Mouse (Mus musculus): ENCODE data around the gene Jpt1.
"Not testable (repeated sequence)": the region's sequence is repeated elsewhere in the genome, so short reads cannot be mapped to it uniquely, and the experiment has no call there.

Jpt1 gene

GRCm38 (mm10) chr11:115514238-115514663, at the start of gene Jpt1:
Gene Jpt1, minus strand, starts transcription at chr11:115514387.
- peak; percentile 95 for DNase-seq (ENCODE audit: low read depth, low spot score)

- peak; percentile 33 for DNase-seq (ENCODE audit: low read depth, low spot score)
These were observed 49.2 kb upstream of the Jpt1 start for GRCm38 (mm10) chr11:115563406-115563805.

GRCm38 (mm10) chr11:115555717-115556116, 41.5 kb upstream of the Jpt1 start:
- no peak for DNase-seq (ENCODE audit: low read depth, low spot score)

GRCm38 (mm10) chr11:115552783-115553182, 38.6 kb upstream of the Jpt1 start:
- DNase-seq (ENCODE audit: low read depth, low spot score), result peak; percentile 54

- DNase-seq (ENCODE audit: low read depth, low spot score), result peak; percentile 38
These were observed 29.4 kb upstream of the Jpt1 start for GRCm38 (mm10) chr11:115543571-115543970.

GRCm38 (mm10) chr11:115538045-115538444, 23.9 kb upstream of the Jpt1 start:
- no peak for DNase-seq (ENCODE audit: low read depth, low spot score)

- peak; percentile 69 for DNase-seq (ENCODE audit: low read depth, low spot score)
These were observed 22.8 kb upstream of the Jpt1 start for GRCm38 (mm10) chr11:115536856-115537568.

- DNase-seq (ENCODE audit: low read depth, low spot score), result peak; percentile 91
These were observed 22.0 kb upstream of the Jpt1 start, which contains the start of gene Sumo2 for GRCm38 (mm10) chr11:115536038-115536681. Gene Sumo2, minus strand, starts transcription at chr11:115536276.

GRCm38 (mm10) chr11:115535401-115536037, 21.3 kb upstream of the Jpt1 start:
- peak; percentile 49 for DNase-seq (ENCODE audit: low read depth, low spot score)

- DNase-seq (ENCODE audit: low read depth, low spot score), result peak; percentile 38
These were observed 20.7 kb upstream of the Jpt1 start for GRCm38 (mm10) chr11:115534759-115535371.

- DNase-seq (ENCODE audit: low read depth, low spot score), result not testable (repeated sequence)
These were observed 12.3 kb upstream of the Jpt1 start for GRCm38 (mm10) chr11:115526446-115526845.

GRCm38 (mm10) chr11:115522703-115523102, 8.5 kb upstream of the Jpt1 start:
- no peak for DNase-seq (ENCODE audit: low read depth, low spot score)

- DNase-seq (ENCODE audit: low read depth, low spot score), result no peak
These were observed 8.1 kb upstream of the Jpt1 start for GRCm38 (mm10) chr11:115522238-115522637.

- DNase-seq (ENCODE audit: low read depth, low spot score), result no peak
These were observed 6.9 kb upstream of the Jpt1 start for GRCm38 (mm10) chr11:115521080-115521479.

GRCm38 (mm10) chr11:115520218-115520617, 6.0 kb upstream of the Jpt1 start:
- DNase-seq (ENCODE audit: low read depth, low spot score), result no peak

GRCm38 (mm10) chr11:115519581-115519980, 5.4 kb upstream of the Jpt1 start:
- DNase-seq (ENCODE audit: low read depth, low spot score), result no peak

- no peak for DNase-seq (ENCODE audit: low read depth, low spot score)
These were observed 4.5 kb upstream of the Jpt1 start for GRCm38 (mm10) chr11:115518693-115519092.

GRCm38 (mm10) chr11:115516942-115517341, 2.8 kb upstream of the Jpt1 start:
- no peak for DNase-seq (ENCODE audit: low read depth, low spot score)

GRCm38 (mm10) chr11:115515021-115515420, 834 bp upstream of the Jpt1 start:
- no peak for DNase-seq (ENCODE audit: low read depth, low spot score)

- peak; percentile 62 for DNase-seq (ENCODE audit: low read depth, low spot score)
These were observed 633 bp downstream of the Jpt1 start for GRCm38 (mm10) chr11:115513271-115514237.

Data from 3T3-L1 (cell line).